Mouse (Mus musculus) ES-E14 (cell line): Measurements from ENCODE around the gene Slc26a1. TPM values are rescaled to one million over a fixed set of nuclear protein-coding genes. Genes with fewer than 3 reads are reported as not detected.

Source experiments
- DNase-seq: peaks from one replicate; pipeline ENCODE4 v3.0.0-alpha.2; 2013; ENCODE audit warnings: low read depth, low spot score
- H3K27ac ChIP-seq: 2 replicates; pipeline ENCODE4 v1.5.1; 2012; ENCODE audit warnings: low read depth, mild to moderate bottlenecking, low read length, moderate library complexity, mixed read lengths; ENCODE audit not compliant: poor library complexity, insufficient read depth, severe bottlenecking
- H3K36me3 ChIP-seq: 2 replicates; pipeline ENCODE4 v1.6.1; 2012; ENCODE audit warnings: mild to moderate bottlenecking, low read length, moderate library complexity, mixed read lengths; ENCODE audit not compliant: control insufficient read depth, poor library complexity, insufficient read depth, severe bottlenecking
- H3K4me1 ChIP-seq, 2 experiments: fragments of 150-350 bp in 1 of 2; sonication (generic) in 1 of 2; 2 replicates each; pipeline ENCODE4 v1.6.1; 2012; ENCODE audit warnings: low read length in 2 of 2, mild to moderate bottlenecking in 1 of 2, mixed read lengths in 1 of 2; ENCODE audit not compliant: control insufficient read depth in 2 of 2, insufficient read depth in 2 of 2, poor library complexity in 1 of 2
- H3K4me3 ChIP-seq, 2 experiments: fragments of 150-350 bp in 1 of 2; sonication (generic) in 1 of 2; 2 replicates each; pipeline ENCODE4 v1.5.1; 2012; ENCODE audit warnings: low read length in 2 of 2, low read depth in 1 of 2, mild to moderate bottlenecking in 1 of 2, mixed read lengths in 1 of 2; ENCODE audit not compliant: insufficient read depth in 1 of 2, poor library complexity in 1 of 2, severe bottlenecking in 1 of 2
- H3K9ac ChIP-seq: 2 replicates; pipeline ENCODE4 v1.6.1; 2012; ENCODE audit warnings: low read depth, mild to moderate bottlenecking, low read length, mixed read lengths; ENCODE audit not compliant: poor library complexity, insufficient read depth, severe bottlenecking
- H3K9me3 ChIP-seq: fragments of 150-350 bp; sonication (generic); 2 replicates; pipeline ENCODE4 v1.6.1; 2012; ENCODE audit warnings: low read depth, mild to moderate bottlenecking, low read length; ENCODE audit not compliant: control insufficient read depth, insufficient read depth
- CHD2 ChIP-seq: IDR thresholded peaks from 2 replicates; pipeline ENCODE4 v1.6.1; 2014; ENCODE audit warnings: mild to moderate bottlenecking, low read depth, low read length, inconsistent platforms
- HCFC1 ChIP-seq: IDR thresholded peaks from 2 replicates; pipeline ENCODE4 v1.6.1; 2012; ENCODE audit warnings: low read length, inconsistent platforms, borderline replicate concordance; ENCODE audit not compliant: insufficient read depth
- MAFK ChIP-seq: IDR thresholded peaks from 2 replicates; pipeline ENCODE4 v1.6.1; 2014; ENCODE audit warnings: mild to moderate bottlenecking, low read depth, low read length, inconsistent platforms; ENCODE audit not compliant: insufficient read depth
- ZC3H11A ChIP-seq: IDR thresholded peaks from 2 replicates; pipeline ENCODE4 v1.6.1; 2012; ENCODE audit warnings: low read depth, mild to moderate bottlenecking, inconsistent platforms, low read length, borderline replicate concordance
- ZNF384 ChIP-seq: IDR thresholded peaks from 2 replicates; pipeline ENCODE4 v1.6.1; 2012; ENCODE audit warnings: low read depth, low read length, inconsistent platforms
- in situ Hi-C, 2 experiments: fragments of 600-800 bp; cut with MboI; formaldehyde crosslinking; loops; one replicate each; pipeline ENCODE4 v1.15.1; 2025; ENCODE audit warnings: low sequenced_read_pairs in 2 of 2, inconsistent platforms in 1 of 2; ENCODE audit not compliant: unreplicated experiment in 2 of 2
- total RNA-seq: library from RNA; depleted of rRNA; stranded (reverse); fragments of 300-350 nt; gene quantifications from 2 replicates; pipeline ENCODE4 v1.2.3, GENCODE M21; 2012

Gene Slc26a1
- total RNA-seq, 1 experiment, result 0.27 TPM

GRCm38 (mm10) chr5:108667370-108667769, 8.0 kb downstream of the Slc26a1 start:
- in situ Hi-C loops, result no loop called here
- Histone ChIP-seq H3K9me3 (no peaks in the 10 kb centered on the region), H3K9ac (no peak overlapping the region), H3K4me3 (no peak overlapping the region), H3K36me3 (no peaks in the 10 kb centered on the region; the same call in 1 of the 2 replicates), H3K4me1 (peaks cover 2 to 6% of the 10 kb centered on the region in 2 experiments; a peak in 1 of 4 replicates), H3K27ac (no peak overlapping the region)
- no peak for TF ChIP-seq ZC3H11A
- no peak for TF ChIP-seq CHD2
- no peak for TF ChIP-seq MAFK
- no peak for TF ChIP-seq HCFC1
- DNase-seq, result no peak

DNA sequence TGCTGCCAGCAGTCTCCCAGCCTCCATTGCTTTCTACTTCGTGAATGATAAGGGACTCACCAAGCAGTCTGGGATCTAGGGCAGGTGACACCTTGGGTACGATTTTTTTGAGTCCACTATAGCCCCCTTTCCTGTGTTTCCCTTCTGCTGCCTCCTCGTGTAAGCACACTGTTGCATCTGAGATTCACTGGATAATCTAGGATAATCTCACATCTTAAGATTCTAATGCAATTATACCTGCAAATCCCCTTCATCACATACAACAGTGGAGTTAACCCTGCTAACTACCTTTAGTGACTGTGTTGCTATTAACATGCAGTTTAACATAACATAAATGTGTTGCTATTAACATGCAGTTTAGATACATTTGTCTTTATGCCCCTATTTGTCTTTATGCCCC, 10.3 kb downstream of the Slc26a1 start:
- DNase-seq, result no peak
- Histone ChIP-seq H3K36me3 (no peaks in the 10 kb centered on the region), H3K9ac (no peak overlapping the region), H3K4me3 (no peak overlapping the region), H3K27ac (no peak overlapping the region), H3K9me3 (no peaks in the 10 kb centered on the region), H3K4me1 (peaks cover 2 to 8% of the 10 kb centered on the region in 2 experiments; a peak in 1 of 4 replicates)
- in situ Hi-C loops, result no loop called here
- TF ChIP-seq ZC3H11A (no peak), MAFK (no peak), CHD2 (no peak), HCFC1 (no peak), ZNF384 (no peak)

- Histone ChIP-seq H3K27ac (no peak overlapping the region), H3K36me3 (peaks cover 4% of the 10 kb centered on the region; the same call in 1 of the 2 replicates), H3K9ac (no peak overlapping the region), H3K4me3 (no peak overlapping the region), H3K9me3 (no peaks in the 10 kb centered on the region), H3K4me1 (peaks cover 0 to 8% of the 10 kb centered on the region in 2 experiments; a peak in 1 of 4 replicates)
- DNase-seq, result no peak
- no peak for TF ChIP-seq CHD2
- TF ChIP-seq ZNF384, result no peak
- no peak for TF ChIP-seq ZC3H11A
- TF ChIP-seq HCFC1, result no peak
- no peak for TF ChIP-seq MAFK
- in situ Hi-C loops, result no loop called here
These were observed 12.6 kb downstream of the Slc26a1 start for GRCm38 (mm10) chr5:108662772-108663171.

- peak overlapping the region; percentile 95 to 99 for H3K4me3 ChIP-seq
- H3K36me3 ChIP-seq, result peaks cover 15% of the 10 kb centered on the region; the same call in 1 of the 2 replicates
- peak; percentile 93 for DNase-seq
- peaks cover 0 to 8% of the 10 kb centered on the region in 2 experiments; a peak in 1 of 4 replicates for H3K4me1 ChIP-seq
- TF ChIP-seq ZNF384 (no peak), HCFC1 (no peak), CHD2 (no peak), ZC3H11A (no peak), MAFK (no peak)
- peak overlapping the region; percentile 83 for H3K9ac ChIP-seq
- no peaks in the 10 kb centered on the region for H3K9me3 ChIP-seq
- no peak overlapping the region for H3K27ac ChIP-seq
- in situ Hi-C loops, result no loop called here
These were observed 14.6 kb downstream of the Slc26a1 start for GRCm38 (mm10) chr5:108660632-108661268.
